Mouse (Mus musculus): ENCODE results near the gene Trnp1.
A peak's percentile ranks its signal among the peaks of the same experiment; 100 is the strongest.

Gene Trnp1

DNA sequence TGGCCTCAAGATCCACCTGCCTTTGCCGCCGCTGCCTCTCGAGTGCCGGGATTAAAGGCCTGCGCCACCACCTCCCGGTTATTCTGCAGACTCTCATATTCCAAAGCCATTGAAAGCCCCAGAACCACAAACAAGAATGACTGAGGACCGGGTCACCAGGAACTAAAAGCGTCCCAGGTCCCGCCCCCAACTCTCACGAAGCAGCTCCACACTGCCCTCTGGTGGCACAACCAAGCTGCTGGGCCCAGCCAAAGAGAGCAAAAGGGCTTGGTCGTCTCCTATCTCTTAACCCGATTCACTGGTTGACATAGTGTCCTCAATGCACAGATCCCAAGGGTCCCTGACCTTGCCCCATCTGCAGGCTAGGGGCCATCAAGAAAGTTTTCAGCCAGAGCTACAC lies 3.9 kb downstream of the Trnp1 start:
- DNase-seq (ENCODE audit: low read depth), result peak; percentile 94

DNA sequence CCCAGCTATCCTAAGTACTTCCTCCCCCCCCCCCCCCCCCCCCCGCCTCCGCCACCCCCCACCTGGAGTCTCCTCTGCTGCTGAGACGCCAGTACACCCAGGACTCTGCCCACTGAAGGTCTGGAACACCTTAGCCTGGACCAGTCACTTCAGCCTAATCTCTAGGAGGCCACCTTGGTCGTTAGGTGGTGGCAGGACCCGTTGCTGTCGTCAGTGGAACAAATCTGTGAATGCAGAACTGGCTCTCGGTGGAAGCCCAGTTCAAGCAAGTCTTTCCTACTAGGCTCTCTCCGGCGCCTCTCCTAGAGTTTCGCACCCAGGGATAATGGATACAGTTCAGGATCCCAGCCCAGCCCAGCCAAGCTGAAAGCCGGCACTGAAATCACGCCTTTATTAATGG lies 4.5 kb downstream of the Trnp1 start:
- no peak for DNase-seq (ENCODE audit: low read depth)

DNA sequence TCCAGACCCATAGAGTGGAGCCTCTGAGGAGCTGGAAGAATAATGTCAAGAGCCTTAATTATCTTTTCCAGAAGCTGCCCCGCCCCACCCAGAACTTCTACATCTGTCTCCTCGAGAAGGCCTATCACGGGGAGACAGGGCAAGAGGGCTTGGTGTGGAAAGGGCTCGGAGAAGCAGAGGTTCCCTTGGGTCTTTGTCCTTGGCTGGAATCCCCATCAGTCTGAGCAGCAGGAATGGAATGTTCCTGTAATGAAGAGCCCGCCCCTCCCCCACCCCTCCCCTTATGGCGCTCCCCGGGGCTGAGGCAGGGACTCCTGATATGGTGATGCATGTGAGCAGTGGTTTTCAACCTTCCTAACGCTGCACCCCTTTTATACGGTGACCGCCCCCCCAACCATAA lies 6.5 kb downstream of the Trnp1 start:
- DNase-seq (ENCODE audit: low read depth), result no peak

DNA sequence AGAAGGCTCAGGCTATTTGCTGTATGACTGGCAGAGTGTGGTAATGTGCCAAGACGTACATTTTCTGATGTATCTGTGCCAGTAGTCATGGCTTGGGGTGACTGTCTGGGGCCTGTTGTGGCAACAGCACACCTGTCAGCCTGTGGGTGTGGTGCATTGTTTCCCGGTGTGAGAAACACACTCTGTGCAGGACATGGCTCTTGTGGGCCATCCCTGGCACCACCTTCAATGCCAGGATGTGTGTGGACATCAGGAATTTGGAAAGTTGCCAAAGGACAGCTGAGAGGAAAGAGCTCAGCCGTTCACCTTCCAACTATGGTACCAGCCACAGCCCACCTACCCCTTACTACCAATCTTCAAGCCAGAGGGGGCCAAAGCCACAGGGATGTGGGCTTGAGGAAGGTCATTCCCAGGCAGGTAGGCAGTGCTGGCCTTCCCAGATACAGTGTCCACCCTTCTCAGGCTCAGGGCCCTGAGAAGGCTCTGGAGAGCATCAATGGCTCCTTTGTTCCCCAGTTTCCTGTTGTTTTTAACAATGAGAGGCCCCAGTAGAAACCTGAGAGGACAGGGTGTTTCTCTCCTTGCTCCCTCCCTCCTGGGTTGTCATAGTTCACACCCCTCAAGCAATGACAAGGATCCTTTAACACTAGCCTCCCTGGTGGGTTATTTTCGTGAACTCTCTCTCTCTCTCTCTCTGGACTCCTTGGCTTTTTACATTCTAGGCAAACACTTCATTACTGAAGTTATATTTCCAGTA lies 8.7 kb downstream of the Trnp1 start:
- DNase-seq (ENCODE audit: low read depth), result no peak

DNA sequence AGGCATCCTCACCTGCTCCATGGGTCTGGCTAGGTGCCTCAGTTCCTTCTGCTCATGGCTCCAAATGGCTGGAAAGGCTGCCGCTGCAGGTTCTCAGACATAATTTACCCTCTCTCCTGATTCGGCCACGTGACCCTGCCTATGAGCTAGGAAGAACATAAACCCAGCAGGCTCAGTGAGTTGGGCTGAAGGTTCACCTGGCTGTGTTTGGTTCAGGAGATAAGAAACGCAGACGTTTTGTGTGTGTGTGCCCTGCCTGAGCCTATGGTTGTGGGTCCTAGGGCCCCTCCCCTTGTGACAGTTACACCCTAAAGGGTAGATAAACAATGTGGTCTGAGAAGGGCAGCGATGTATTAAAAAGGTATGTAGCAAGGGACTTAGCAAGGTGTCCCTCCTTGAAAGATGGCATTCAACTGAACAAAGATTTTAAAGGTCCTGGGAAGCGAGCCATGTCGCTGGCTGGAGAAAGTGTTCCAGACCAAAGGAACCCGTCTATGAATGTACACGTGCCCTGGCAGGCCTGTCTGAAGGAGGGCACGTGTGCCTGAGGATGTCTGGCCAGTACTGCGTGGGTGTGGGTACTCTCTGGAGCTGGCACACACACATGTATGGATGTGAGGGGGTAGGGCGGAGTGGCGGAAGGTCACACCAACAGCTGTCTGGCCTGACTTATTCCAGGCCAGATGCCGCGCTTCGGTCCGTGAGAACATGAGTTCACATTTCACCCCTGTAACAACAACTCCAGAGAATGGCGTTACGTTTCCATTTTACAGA lies 9.5 kb downstream of the Trnp1 start:
- DNase-seq (ENCODE audit: low read depth), result no peak

DNA sequence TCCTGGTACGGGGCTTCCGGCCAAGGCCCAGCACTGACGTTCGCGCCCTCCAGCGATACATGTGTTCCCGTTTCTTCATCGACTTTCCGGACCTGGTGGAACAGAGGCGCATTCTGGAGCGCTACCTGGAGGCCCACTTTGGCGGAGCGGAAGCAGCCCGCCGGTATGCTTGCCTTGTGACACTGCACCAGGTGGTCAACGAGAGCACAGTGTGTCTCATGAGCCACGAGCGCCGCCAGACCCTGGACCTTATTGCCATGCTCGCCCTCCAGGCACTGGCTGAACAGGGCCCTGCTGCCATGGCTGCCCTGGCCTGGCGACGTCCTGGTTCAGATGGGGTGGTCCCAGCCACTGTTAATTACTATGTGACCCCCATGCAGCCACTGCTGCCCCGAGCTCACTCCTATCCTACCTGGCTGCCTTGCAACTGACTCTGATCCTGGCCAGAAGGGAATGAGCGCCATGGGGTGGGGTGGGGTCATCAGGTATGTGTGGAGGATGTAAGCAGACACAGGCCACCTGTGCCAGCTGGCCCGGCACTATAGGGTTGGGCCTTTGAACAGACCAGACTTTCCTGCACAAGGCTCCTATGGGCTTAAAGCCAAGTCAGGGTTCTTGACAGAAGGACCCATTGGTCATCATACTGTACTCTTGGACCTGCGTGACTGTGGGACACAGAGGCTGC lies 11.5 kb downstream of the Trnp1 start:
- no peak for DNase-seq (ENCODE audit: low read depth)

DNA sequence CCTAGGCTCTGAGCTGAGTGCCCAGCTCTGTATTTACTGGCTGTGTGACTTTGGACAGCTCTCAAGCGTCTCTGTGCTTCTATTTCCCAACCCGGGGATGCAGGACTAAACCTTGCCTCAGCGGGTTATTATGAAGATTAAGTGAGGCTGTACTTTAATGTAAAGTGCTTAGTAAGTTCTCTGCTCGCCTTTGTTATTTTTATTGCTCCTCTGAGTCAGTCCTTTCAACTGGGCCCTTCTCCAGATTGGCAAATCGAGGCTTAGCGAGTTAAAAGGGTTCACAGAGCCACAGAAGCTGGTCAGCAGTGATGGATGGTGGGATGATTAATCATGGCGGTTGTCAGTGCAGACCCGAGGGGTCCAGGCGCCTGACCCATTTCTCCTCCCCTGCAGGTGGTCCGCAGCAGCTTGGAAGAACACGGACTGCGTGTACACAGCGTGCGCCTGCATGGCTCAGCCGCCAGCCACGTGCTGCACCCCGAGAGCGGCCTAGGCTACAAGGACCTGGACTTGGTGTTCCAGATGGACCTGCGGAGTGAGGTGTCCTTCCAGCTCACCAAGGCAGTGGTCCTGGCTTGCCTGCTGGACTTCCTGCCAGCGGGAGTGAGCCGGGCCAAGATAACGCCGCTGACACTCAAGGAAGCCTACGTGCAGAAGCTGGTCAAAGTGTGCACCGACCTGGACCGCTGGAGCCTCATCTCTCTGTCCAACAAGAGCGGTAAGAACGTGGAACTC lies 12.5 kb downstream of the Trnp1 start:
- no peak for DNase-seq (ENCODE audit: low read depth)

DNA sequence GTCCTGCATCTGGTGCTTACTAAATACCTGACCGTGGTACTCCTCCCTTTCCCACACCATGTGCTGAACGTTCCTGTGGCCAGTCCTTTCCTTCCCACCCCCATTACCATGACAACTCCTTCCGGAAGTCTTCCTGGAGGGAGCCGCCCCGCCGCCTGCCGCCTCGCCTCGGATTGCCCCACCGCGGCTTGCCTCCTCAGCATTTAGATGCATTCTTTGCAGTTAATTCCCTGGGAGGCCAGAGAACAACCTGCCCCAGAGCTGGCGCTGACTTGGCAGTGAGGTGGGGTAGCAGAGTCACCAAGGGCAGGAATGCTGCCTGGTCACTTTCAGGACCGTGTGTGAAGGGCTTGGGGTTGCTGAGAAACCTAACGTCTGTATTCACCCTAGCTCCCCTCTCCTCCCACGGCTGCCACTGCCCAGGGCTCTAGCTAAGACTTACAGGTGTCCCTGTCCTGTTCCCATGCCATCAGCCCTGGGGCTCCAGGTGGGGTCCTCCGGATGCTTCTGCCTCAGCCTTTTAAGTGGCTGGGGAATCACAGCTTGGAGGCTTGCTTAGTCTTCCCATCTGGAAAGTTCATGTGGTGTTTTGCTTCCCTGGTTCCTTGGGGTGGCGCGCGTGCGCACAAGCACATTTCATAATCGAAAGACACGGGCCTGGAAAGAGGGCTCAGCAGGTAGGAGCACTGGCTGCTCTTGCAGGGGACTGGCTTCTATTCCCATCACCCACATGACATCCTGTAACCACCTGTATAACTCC lies 13.9 kb downstream of the Trnp1 start:
- DNase-seq (ENCODE audit: low read depth), result no peak

DNA sequence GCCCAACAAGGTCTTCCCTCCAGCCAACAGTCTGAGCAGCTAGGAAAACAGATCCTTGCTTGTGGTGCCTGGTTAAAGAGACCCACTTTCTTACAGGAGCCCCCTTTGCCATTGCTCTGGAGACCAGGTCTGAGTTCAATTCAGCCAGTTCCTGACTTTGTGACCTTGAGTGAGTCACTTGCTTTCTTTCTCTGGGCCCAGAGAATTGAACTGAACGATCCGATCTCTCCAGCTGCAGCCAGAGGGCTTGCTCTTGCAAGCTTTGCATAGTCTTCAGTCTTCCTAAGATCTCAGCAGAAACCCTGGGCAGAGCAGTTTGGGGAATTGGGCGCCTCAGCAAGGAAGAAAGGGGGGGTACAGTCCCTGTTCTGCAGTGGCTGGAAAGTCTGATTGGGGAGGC lies 15.9 kb downstream of the Trnp1 start:
- no peak for DNase-seq (ENCODE audit: low read depth)

DNA sequence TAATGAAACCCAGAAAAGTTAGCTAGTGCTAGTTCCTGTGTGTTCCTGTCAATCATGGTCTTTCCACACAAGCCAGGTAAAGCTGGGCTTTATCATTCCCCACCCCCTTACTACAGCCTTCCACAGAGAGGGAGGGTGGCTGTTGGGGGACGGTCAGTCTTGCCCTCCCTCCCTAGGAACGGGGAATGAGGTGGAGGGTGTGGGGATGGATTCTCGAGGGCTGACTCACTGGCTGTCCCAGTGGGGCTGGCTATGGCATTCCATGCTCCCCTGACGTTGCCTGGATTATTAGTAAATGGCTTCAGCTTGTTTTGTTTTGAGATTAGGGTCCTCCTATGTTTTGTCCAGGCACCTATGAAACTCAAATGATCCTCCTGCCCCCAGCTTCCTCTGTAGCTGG lies 16.9 kb downstream of the Trnp1 start:
- no peak for DNase-seq (ENCODE audit: low read depth)

DNA sequence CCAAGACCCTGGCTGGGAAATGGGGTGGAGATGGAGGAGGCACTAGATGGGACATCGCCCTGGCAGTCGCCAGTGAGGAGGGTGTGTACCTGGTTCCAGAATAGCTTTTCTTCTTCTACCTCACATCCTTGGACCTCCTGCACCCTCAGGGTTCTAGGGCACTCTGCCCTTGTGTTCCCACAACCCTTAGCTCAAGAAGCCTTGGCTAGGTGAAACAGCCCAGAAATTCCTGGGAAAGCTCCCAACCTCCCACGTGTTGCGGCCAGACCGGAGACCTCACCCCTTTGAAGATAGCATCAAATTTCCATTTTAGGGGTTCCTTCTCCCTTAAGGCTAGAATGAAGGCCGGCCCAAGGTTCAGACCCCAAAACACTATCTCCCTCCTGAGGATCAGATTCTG lies 17.6 kb downstream of the Trnp1 start:
- no peak for DNase-seq (ENCODE audit: low read depth)

DNA sequence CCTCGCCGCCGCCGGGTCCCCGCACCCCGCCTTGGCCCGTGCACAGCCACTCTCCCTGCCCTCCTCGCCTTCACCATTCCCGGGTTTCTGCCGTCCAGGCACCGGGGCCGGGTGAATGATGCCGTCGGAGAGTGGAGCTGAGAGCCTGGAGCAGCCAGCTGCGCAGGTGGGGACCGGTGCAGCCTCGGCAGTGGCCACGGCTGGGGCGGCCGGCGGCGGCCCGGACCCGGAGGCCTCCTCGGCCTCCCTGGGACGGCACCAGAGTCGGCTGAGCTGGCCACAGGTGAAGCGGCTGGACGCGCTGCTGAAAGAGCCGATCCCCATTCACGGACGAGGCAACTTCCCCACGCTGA lies 18.2 kb downstream of the Trnp1 start:
- DNase-seq (ENCODE audit: low read depth), result no peak

DNA sequence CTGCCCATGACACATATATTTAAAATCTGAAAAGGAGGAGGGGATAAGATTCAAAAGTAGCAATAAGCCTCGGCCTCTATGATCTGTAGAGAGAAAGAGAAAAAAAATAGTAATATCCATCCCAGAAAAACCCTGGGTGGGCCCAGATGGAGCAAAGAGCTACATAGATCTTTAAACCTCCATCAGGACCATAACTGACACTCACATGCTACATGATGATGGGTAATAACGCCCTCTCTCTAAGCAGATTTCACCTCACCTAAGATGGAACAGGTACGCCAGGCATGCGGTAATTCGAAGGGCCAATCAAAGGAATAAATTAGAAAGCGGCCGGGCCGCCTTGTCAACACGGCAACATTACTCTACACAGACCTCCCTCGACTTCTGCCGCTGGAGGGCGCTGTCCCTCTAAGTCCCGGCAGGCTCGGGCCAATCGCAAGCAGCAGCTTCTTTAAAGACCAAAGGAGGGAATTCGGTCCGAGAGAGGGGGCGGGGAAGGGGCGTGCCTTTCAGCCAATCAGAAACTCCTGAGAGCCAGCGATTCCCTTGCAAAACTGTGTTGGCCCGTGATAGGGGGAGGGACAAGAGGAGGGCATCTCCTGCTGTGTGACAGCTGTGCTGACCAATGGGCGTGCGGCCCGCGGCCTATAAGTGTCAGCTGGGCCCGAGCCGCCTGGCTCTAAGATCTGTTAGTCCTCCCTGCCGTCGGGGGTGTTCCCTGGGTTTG lies 18.7 kb downstream of the Trnp1 start, which contains the start of gene Tent5b:
TSS of gene Tent5b (plus strand) at position 675 of the 727 bp plus-strand sequence.
- DNase-seq (ENCODE audit: low read depth), result peak; percentile 92

DNA sequence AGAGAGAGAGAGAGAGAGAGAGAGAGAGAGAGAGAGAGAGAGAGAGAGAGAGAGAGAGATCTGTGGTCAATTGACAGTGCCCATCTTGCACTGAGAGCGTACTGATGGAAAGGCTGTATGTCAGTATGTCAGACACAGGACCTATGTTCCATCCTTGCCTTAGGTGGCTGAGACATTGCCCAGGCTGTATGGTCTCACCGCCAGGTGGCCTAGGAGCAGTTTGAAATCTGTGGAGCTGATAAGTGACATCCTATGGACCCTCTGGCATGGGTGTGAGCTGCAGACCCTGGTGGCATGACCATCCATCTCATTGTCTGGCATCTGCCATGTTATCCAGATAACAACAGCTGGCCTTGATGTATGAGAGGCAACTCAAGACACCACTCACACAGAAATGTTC lies 24.5 kb downstream of the Trnp1 start:
- DNase-seq (ENCODE audit: low read depth), result no peak

DNA sequence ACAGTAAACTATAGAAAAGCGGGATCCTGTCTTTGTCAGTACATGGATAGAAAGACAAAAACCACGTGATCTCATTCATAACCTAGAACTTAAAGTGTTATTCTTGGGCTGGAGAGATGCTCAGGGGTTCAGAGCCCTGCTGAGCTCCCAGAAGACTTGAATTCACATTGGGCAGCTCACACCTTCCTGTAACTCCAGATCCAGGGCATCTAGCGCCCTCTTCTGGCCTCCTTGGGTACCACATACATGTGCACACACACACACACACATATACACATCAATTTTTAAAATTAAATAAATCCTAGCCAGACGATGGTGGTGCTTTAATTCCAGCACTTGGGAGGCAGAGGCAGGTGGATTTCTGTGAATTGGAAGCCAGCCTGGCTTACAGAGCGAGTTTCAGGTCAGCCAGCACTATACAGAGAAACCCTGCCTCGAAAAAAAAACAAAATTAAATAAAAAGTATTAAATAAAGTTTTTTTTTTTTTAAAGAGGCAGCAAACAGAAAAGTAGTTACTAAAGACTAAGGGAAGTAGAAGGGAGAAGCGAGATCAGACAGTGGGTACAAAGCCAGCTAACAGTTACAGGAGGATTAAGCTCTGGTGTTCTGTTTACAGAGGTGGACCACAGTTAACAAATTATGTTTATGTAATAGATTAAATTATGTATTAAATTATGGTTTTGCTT lies 27.1 kb downstream of the Trnp1 start:
- DNase-seq (ENCODE audit: low read depth), result no peak

DNA sequence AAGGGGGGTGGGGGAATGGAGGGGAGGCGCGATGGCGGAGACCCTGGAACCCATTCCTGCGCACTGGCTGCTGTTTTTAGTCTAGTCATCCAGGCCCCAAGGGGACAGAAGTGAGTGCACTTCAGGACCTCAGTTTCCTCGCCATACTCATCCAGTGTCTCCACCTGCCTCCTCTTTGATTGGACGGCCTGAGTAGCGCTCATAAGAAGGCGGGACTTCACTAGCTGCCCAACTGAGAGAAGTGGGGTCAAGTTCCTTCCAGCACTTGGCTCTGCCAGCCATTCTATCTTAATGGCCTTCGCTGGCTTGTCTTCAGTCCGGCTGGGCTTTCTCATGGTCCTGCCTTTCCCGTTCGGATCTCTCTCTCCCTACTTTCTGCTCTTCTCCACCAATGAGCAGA lies 29.2 kb downstream of the Trnp1 start:
- DNase-seq (ENCODE audit: low read depth), result no peak

DNA sequence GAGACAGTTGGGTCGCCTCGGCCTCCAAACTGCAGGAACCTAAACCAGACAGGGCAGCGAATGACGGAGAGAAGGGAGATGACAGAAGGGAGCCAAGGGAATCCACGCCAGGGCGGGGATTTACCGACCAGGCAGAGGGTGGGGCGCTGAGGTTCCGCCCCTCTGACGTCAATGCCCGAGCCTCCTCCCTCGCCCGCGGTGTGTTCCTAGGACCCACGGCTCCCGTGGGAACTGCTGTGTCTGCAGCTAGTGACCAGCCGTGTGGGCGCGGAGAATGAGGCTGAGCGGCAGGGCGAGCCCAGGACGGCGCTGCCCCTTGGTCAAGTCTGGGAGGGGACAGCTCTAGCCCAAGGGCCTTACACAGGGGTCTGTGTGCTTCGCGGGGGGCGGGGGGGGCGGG lies 30.3 kb downstream of the Trnp1 start:
- DNase-seq (ENCODE audit: low read depth), result peak; percentile 52

DNA sequence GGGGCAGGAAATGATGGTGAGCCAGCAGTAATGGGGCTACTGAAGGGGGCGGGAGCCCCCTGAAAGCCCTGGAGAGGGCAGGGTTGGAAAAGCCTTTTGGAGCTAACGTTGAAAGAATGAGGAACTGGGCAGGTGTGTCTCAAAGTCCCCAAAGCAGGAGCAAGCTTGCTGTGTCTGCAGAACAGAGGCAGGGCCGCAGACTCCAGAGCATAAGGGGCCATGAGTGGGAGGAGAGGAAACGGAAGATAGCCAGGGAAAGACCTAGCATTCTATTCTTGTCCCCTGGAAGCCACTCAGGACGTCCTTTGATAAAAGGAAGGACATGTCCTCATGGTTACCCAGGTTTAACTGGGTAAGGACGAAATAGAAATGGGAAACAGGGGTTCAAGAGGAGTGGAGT lies 35.2 kb downstream of the Trnp1 start:
- DNase-seq (ENCODE audit: low read depth), result no peak

DNA sequence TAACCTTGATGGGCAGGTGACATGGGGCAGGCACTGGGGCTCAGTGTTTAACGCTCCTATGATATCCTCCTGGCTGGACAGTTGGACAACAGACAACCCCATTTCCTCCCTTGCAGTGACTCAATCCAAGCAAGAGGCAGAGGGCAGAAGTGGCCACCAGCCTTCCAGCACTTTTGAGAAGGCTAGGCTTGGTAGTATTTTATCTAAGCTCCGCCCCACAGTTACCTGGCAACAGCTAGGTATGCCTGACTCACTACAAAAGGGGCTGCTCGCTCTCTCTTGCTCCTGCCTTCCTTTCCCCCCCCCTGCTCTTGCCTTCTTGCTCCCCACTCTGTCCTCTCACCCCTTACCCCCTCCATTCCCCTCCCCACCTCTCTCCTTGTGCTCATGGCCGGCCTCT lies 37.0 kb downstream of the Trnp1 start:
- no peak for DNase-seq (ENCODE audit: low read depth)

DNA sequence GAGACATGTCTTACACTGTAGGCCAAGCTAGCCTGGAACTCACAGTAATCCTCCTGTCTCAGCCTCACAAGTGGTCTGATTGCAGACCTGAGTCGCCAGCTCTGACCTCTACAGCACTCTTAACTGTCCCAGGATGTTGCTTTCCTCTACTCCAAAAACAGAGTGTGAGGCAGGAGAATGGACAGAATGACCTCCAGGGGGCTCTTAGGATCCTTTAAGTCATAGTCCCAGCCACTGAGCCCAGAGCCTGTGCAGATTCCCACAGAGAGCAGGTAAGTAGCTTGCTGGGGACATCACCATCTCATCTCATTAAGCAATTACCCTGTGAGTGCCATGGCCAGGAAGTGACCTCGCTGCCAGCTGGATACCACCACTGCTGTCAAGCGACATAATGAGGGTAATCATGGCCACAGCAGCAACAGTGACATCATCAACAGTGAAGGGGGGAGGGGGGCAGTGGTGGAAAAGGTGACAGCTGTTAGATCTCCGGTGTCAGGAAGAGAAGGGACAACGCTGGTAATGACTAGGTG lies 37.5 kb downstream of the Trnp1 start:
- no peak for DNase-seq (ENCODE audit: low read depth)
